Comparison of ENCODE assay signal across 23 mouse cellular contexts in the genomic region with DNA sequence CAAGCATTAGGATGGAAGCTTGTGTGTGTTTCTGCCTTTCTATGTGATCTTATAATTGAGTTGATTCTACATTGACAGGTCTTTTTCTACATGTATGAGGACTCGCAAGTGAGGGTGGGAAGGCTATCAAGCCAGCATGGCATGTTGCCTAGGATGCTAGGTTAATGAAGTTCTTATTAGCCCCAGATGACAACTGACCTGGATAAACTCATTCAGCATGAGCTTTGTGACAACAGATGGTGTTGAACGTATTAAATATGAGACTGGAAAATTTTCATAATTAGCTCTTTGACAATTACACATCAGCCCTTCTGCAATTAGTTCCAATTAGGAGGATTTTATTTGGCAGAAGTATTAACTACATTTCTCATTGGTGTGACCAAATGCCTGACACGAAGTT.
DNase-seq lines count a peak whose midpoint lies in the region; ATAC-seq and TF ChIP-seq lines count a peak whose summit lies in the region.
"Had no signal": no experiment of that assay in that cellular context is flagged by ENCODE, and none has a peak within 500 bp of the region (broad histone marks: within the 10 kb centered on the region; RNA-seq: fewer than 3 reads in every experiment).

No protein-coding gene starts in this region.

- no peak overlapping the region for H3K4me2 ChIP-seq in forebrain, embryonic 14.5 days (ENCODE audit: low read length)
- no peak overlapping the region for H3K4me2 ChIP-seq in forebrain, embryonic 12.5 days
- no peak overlapping the region for H3K4me2 ChIP-seq in stomach, postnatal 0 days (replicated peaks; ENCODE audit: low read depth)
- H3K4me2 ChIP-seq: embryonic facial prominence, embryonic 13.5 days; heart, embryonic 15.5 days; lung, embryonic 15.5 days; midbrain, embryonic 12.5 days; neural tube, embryonic 15.5 days had no signal

- H3K4me3 ChIP-seq in forebrain, embryonic 14.5 days (ENCODE audit: low read depth, low read length): no peak overlapping the region
- H3K4me3 ChIP-seq in forebrain, embryonic 12.5 days (replicated peaks): no peak overlapping the region
- H3K4me3 ChIP-seq in cerebellum, adult 2 months (replicated peaks; ENCODE audit: insufficient read depth, low read depth, low read length): no peak overlapping the region
- no peak overlapping the region for H3K4me3 ChIP-seq in stomach, postnatal 0 days (ENCODE audit: low read depth, low read length)
- H3K4me3 ChIP-seq: embryonic facial prominence, embryonic 13.5 days; heart, embryonic 15.5 days; lung, embryonic 15.5 days; midbrain, embryonic 12.5 days; myocyte; neural tube, embryonic 15.5 days had no signal

- no peaks in the 10 kb centered on the region for H3K9me3 ChIP-seq in forebrain, embryonic 14.5 days (replicated peaks; ENCODE audit: control insufficient read depth, low read length)
- H3K9me3 ChIP-seq in forebrain, embryonic 12.5 days: no peaks in the 10 kb centered on the region
- no peaks in the 10 kb centered on the region for H3K9me3 ChIP-seq in stomach, postnatal 0 days (ENCODE audit: control insufficient read depth, low read length)
- H3K9me3 ChIP-seq: embryonic facial prominence, embryonic 13.5 days; heart, embryonic 15.5 days; lung, embryonic 15.5 days; midbrain, embryonic 12.5 days; neural tube, embryonic 15.5 days had no signal

- no peak overlapping the region for H3K9ac ChIP-seq in forebrain, embryonic 14.5 days (ENCODE audit: low read length)
- H3K9ac ChIP-seq in forebrain, embryonic 12.5 days: no peak overlapping the region
- H3K9ac ChIP-seq in stomach, postnatal 0 days (ENCODE audit: low read length): no peak overlapping the region
- H3K9ac ChIP-seq: embryonic facial prominence, embryonic 13.5 days; heart, embryonic 15.5 days; liver, embryonic 14.5 days; lung, embryonic 15.5 days; midbrain, embryonic 12.5 days; neural tube, embryonic 15.5 days had no signal

- TF ChIP-seq EP300 in stomach, postnatal 0 days (optimal IDR thresholded peaks at IDR 0.05): no peak

- TF ChIP-seq CTCF in cerebellum, adult 2 months (IDR thresholded peaks at IDR 0.05; ENCODE audit: borderline replicate concordance, insufficient read depth, low read depth, low read length): no peak
- TF ChIP-seq CTCF in stomach, postnatal 0 days (IDR thresholded peaks at IDR 0.05; ENCODE audit: low read depth): no peak

- ATAC-seq in forebrain, embryonic 14.5 days: no peak
- ATAC-seq in forebrain, embryonic 12.5 days (ENCODE audit: low FRiP score): no peak
- ATAC-seq in stomach, postnatal 0 days (ENCODE audit: low FRiP score, low TSS enrichment): no peak
- ATAC-seq: activated CD4-positive, CD25-positive, alpha-beta regulatory T cell, adult 4 months; CD4-positive, CD25-positive, alpha-beta regulatory T cell, adult 4 months had no signal

- 57% methylated on average over 3 of the region's 3 CpGs for WGBS in forebrain, embryonic 14.5 days
- WGBS in forebrain, embryonic 12.5 days: 72% methylated on average over 3 of the region's 3 CpGs
- 8% methylated on average over 3 of the region's 3 CpGs for WGBS in cerebellum, adult 2 months
- 83% methylated on average over 3 of the region's 3 CpGs for WGBS in stomach, postnatal 0 days

- no peaks in the 10 kb centered on the region for H3K27me3 ChIP-seq in forebrain, embryonic 14.5 days (replicated peaks; ENCODE audit: control insufficient read depth, insufficient read depth, low read length)
- no peaks in the 10 kb centered on the region for H3K27me3 ChIP-seq in forebrain, embryonic 12.5 days
- no peaks in the 10 kb centered on the region for H3K27me3 ChIP-seq in cerebellum, adult 2 months (ENCODE audit: control insufficient read depth, insufficient read depth, low read length)
- no peaks in the 10 kb centered on the region for H3K27me3 ChIP-seq in stomach, postnatal 0 days (ENCODE audit: control insufficient read depth, insufficient read depth, low read length)
- H3K27me3 ChIP-seq: embryonic facial prominence, embryonic 13.5 days; heart, embryonic 15.5 days; lung, embryonic 15.5 days; midbrain, embryonic 12.5 days; neural tube, embryonic 15.5 days had no signal

- no peak for TF ChIP-seq POLR2A in cerebellum, adult 2 months (IDR thresholded peaks at IDR 0.05; ENCODE audit: borderline replicate concordance, insufficient read depth, low read length)

- no peaks in the 10 kb centered on the region for H3K4me1 ChIP-seq in forebrain, embryonic 14.5 days (ENCODE audit: control insufficient read depth, insufficient read depth, low read length)
- H3K4me1 ChIP-seq in forebrain, embryonic 12.5 days: no peaks in the 10 kb centered on the region
- H3K4me1 ChIP-seq in cerebellum, adult 2 months (ENCODE audit: control insufficient read depth, insufficient read depth, low read length): peaks cover 4% of the 10 kb centered on the region
- H3K4me1 ChIP-seq in stomach, postnatal 0 days (replicated peaks; ENCODE audit: control insufficient read depth, insufficient read depth): no peaks in the 10 kb centered on the region
- H3K4me1 ChIP-seq: embryonic facial prominence, embryonic 13.5 days; heart, embryonic 15.5 days; lung, embryonic 15.5 days; midbrain, embryonic 12.5 days; neural tube, embryonic 15.5 days had no signal

- DNase-seq in forebrain, embryonic 14.5 days (ENCODE audit: low spot score): peak; percentile 58
- peak; percentile 77 for DNase-seq in Muller cell, postnatal 12 days (ENCODE audit: inconsistent ontology term)
- DNase-seq in cerebellum, adult 2 months: peak; percentile 47 to 73
- DNase-seq in cerebellum, postnatal 36 days: peak; percentile 38 to 45
- DNase-seq in adrenal gland, adult (ENCODE audit: inconsistent age in 2 of 2, low spot score in 1 of 2): no peak
- no peak for DNase-seq in stomach, postnatal 0 days (ENCODE audit: low spot score)
- DNase-seq: adrenal gland, postnatal 25 days; gastrocnemius, postnatal 10 days; heart, adult 11 months; kidney, adult 11 months; thymus, postnatal 25 days had no signal

- no peak overlapping the region for H3K27ac ChIP-seq in forebrain, embryonic 14.5 days (ENCODE audit: low read depth, low read length)
- no peak overlapping the region for H3K27ac ChIP-seq in forebrain, embryonic 12.5 days
- no peak overlapping the region for H3K27ac ChIP-seq in cerebellum, adult 2 months (ENCODE audit: insufficient read depth, low read length)
- no peak overlapping the region for H3K27ac ChIP-seq in stomach, postnatal 0 days (replicated peaks)
- H3K27ac ChIP-seq: embryonic facial prominence, embryonic 13.5 days; heart, embryonic 15.5 days; kidney, postnatal 0 days; liver, embryonic 14.5 days; lung, embryonic 15.5 days; macrophage; midbrain, embryonic 12.5 days; neural tube, embryonic 15.5 days had no signal

- no peaks in the 10 kb centered on the region for H3K36me3 ChIP-seq in forebrain, embryonic 14.5 days (ENCODE audit: control insufficient read depth, insufficient read depth, low read length)
- H3K36me3 ChIP-seq in forebrain, embryonic 12.5 days (replicated peaks): no peaks in the 10 kb centered on the region
- no peaks in the 10 kb centered on the region for H3K36me3 ChIP-seq in stomach, postnatal 0 days (ENCODE audit: control insufficient read depth, insufficient read depth, low read length)
- H3K36me3 ChIP-seq: embryonic facial prominence, embryonic 13.5 days; heart, embryonic 15.5 days; lung, embryonic 15.5 days; midbrain, embryonic 12.5 days; neural tube, embryonic 15.5 days had no signal

Comparison
In these comparisons a context has a peak if more than half of its experiments do, and no peak if none do; other contexts are left out.
1. DNase-seq: peak in forebrain, embryonic 14.5 days (single experiment), Muller cell, postnatal 12 days (single experiment), cerebellum, adult 2 months (2 of 2) and cerebellum, postnatal 36 days (2 of 2); none in adrenal gland, adult (0 of 2) and stomach, postnatal 0 days (single experiment).